Mouse (Mus musculus): ENCODE measurements around the gene Pola1.
"Not testable (repeated sequence)": the region's sequence is repeated elsewhere in the genome, so short reads cannot be mapped to it uniquely, and the experiment has no call there.

Pola1 gene

GRCm38 (mm10) chrX:93465711-93466110 lies 166.2 kb downstream of the Pola1 start:
- DNase-seq (ENCODE audit: extremely low read depth, low read depth, low spot score), result no peak

- no peak for DNase-seq (ENCODE audit: extremely low read depth, low read depth, low spot score)
Measured at GRCm38 (mm10) chrX:93429738-93430260, 202.2 kb downstream of the Pola1 start.

GRCm38 (mm10) chrX:93428956-93429737 lies 202.8 kb downstream of the Pola1 start:
- no peak for DNase-seq (ENCODE audit: extremely low read depth, low read depth, low spot score)

GRCm38 (mm10) chrX:93400871-93401270 lies 231.1 kb downstream of the Pola1 start:
- DNase-seq (ENCODE audit: extremely low read depth, low read depth, low spot score), result not testable (repeated sequence)

GRCm38 (mm10) chrX:93397089-93397488 lies 234.9 kb downstream of the Pola1 start:
- DNase-seq (ENCODE audit: extremely low read depth, low read depth, low spot score), result no peak

GRCm38 (mm10) chrX:93377285-93377972 lies 254.5 kb downstream of the Pola1 start:
- no peak for DNase-seq (ENCODE audit: extremely low read depth, low read depth, low spot score)

GRCm38 (mm10) chrX:93373503-93373902 lies 258.5 kb downstream of the Pola1 start:
- DNase-seq (ENCODE audit: extremely low read depth, low read depth, low spot score), result no peak

GRCm38 (mm10) chrX:93369708-93370107 lies 262.2 kb downstream of the Pola1 start:
- DNase-seq (ENCODE audit: extremely low read depth, low read depth, low spot score), result peak; percentile 5

GRCm38 (mm10) chrX:93368211-93368610 lies 263.7 kb downstream of the Pola1 start:
- no peak for DNase-seq (ENCODE audit: extremely low read depth, low read depth, low spot score)

GRCm38 (mm10) chrX:93321336-93321735 lies 310.6 kb downstream of the Pola1 start:
- DNase-seq (ENCODE audit: extremely low read depth, low read depth, low spot score), result no peak

GRCm38 (mm10) chrX:93319979-93320378 lies 312.0 kb downstream of the Pola1 start:
- no peak for DNase-seq (ENCODE audit: extremely low read depth, low read depth, low spot score)

- DNase-seq (ENCODE audit: extremely low read depth, low read depth, low spot score), result no peak
Measured at GRCm38 (mm10) chrX:93317577-93317976, 314.4 kb downstream of the Pola1 start.

GRCm38 (mm10) chrX:93305780-93306179 lies 326.2 kb downstream of the Pola1 start:
- DNase-seq (ENCODE audit: extremely low read depth, low read depth, low spot score), result no peak

GRCm38 (mm10) chrX:93301798-93302197 lies 330.2 kb downstream of the Pola1 start:
- DNase-seq (ENCODE audit: extremely low read depth, low read depth, low spot score), result no peak

GRCm38 (mm10) chrX:93300183-93300815 lies 331.7 kb downstream of the Pola1 start:
- no peak for DNase-seq (ENCODE audit: extremely low read depth, low read depth, low spot score)

- DNase-seq (ENCODE audit: extremely low read depth, low read depth, low spot score), result no peak
Measured at GRCm38 (mm10) chrX:93299771-93300170, 332.2 kb downstream of the Pola1 start.

- no peak for DNase-seq (ENCODE audit: extremely low read depth, low read depth, low spot score)
Measured at GRCm38 (mm10) chrX:93299046-93299626, 332.8 kb downstream of the Pola1 start.

- DNase-seq (ENCODE audit: extremely low read depth, low read depth, low spot score), result no peak
Measured at GRCm38 (mm10) chrX:93297001-93297441, 334.9 kb downstream of the Pola1 start.

GRCm38 (mm10) chrX:93295819-93296218 lies 336.1 kb downstream of the Pola1 start:
- DNase-seq (ENCODE audit: extremely low read depth, low read depth, low spot score), result no peak

GRCm38 (mm10) chrX:93294736-93295490 lies 337.0 kb downstream of the Pola1 start:
- no peak for DNase-seq (ENCODE audit: extremely low read depth, low read depth, low spot score)
